Mouse (Mus musculus): ENCODE data around the gene Krt13.

The Krt13 gene

DNA sequence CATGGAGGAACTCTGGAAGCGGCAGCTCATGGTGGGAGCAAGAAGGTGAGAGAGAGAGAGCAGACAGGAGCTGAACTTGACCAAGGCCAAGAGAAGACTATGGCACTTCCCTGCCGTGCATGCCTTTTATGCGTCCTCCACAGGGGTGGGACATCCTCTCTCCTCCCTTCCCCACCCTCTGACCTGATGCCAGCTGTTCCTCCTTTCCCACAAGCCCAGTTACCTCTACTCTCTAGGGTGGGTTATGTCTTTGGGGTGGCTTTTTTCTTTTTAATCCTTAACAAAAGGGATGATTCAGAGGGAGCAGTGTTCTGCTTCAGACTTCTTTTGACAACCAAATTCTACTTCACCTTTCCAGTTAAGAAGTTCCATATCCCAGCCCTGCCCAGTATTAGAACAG, at the start of gene Krt13:
Krt13 (minus strand) TSS at position 101 of the 400 bp plus-strand sequence.
- no peak for DNase-seq (ENCODE audit: low read depth)

DNA sequence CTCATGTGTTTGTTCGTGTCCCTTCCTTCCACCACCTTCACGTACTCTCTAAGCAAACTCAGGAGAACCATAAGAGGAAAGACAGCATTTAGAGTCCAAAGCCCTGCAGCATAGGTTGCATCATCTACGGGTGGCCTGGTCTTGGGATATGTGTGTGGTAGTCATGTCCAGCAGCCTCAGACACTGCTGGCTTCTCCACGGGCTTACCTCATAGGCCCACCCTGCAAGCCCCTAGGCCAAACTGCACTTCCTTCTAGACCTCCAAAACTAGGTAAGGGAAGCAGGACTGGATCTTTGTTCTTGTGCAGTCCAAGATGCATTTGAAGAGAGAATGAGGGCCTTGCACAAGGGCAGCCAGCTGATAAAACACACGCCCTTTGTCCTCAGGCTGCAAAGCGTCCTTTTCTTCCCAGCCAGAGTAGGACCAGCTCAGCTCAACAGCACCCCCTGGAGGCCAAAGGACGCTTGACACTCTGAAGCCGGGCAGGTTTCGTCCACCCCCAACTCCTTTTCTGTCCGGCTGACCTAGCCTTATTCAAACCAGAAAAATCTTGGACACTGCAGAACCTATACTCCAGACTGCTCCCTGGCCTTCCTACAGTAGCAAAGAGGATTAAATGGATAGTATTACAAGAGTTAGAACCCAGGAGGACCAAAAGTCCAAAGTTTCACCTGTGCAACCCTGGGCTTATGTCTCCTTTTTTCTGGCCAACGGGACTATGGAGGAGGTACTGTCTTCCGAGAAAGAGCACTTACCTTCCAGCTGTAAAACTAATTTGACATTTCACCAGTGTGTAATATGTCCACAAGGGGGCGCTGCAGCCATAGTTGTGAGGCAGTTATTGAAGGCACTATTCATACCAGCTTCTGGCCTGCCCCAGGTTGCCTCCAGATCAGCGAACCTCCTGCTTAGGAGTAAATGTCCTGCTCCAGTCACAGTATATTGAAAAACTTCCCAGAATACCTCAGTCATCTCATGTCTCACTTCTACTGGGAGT, 47.7 kb upstream of the Krt13 start:
- DNase-seq (ENCODE audit: low read depth), result peak; percentile 47

DNA sequence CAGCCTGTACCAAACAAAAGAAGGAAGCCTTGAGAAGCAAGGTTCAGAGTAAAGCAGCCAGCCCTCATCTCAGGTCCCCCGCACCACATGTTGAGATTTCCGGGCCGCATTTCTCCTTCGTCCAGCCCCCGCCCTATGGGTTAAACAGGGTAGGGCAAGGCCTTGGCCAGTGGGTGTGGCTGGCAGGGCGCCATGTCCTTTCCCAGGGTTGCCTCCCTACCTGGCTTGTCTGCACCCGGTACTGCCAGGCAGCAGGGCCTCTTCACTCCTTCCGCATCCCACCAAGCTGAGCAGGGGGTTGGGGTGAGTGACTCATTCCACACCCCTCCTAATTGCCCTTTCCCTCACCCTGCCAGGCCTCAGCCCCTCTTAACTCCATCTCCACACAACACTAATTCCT, 46.7 kb upstream of the Krt13 start:
- DNase-seq (ENCODE audit: low read depth), result no peak

DNA sequence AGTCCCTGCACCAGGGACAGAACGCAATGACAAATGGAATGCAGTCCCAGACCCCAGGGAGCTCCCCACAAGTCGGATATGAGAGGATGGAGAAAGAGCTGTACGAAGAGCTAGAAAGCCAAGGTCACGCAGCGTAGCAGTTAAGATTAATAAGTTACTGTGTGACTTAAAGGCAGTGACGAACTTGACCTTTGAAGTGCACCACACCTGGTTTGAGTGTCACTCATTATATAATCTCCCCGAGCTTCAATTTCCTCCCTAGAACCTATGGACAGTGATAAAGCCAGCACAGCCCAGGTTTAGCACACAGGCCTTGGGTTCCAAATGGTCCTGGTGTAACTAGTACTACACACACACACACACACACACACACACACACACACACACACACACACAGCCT, 43.0 kb upstream of the Krt13 start:
- DNase-seq (ENCODE audit: low read depth), result no peak

DNA sequence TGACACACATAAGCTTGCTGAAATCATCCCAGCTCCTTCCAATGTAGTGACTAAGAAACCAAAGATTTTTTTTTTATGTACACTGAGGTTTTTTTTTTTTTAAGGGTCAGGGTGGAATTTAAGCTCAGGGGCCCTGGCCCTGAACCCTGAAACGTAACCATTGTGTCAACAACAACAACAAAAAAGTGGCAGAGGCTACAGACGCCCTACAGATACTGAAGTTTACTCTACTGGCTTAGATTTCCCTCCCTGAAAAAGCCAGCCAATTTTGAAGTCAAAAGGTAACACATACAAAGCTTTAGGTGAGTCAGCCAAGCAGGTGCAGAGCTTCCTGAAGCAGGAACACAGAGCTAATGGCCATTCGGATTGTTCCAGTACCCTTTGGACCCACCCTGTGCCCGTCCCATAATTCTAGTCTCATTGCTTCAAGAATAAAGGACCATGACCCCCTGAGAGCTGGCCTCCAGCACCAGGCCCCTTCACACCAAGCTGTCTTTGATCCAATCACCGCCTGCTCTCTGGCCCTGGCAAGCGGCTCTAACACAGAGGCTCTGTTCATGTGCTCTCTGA, 36.6 kb upstream of the Krt13 start:
- no peak for DNase-seq (ENCODE audit: low read depth)

DNA sequence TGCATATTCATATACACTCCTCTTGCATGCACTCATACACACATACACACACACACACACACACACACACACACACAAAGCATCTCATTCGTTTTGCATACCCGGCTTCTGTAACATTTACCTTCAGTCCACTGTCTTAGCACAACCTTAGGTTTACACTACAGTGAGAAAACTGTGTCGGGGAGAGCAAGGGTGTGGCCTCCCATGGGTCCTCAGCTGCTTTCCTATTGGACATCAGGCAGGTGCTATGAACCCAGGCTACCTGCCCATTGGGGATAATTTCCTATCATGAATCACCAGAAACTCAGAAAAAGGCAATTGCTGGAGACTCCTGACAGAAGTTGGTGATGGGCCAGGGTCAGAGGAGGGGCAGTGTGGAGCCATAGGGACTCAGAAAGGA, 36.0 kb upstream of the Krt13 start:
- no peak for DNase-seq (ENCODE audit: low read depth)

DNA sequence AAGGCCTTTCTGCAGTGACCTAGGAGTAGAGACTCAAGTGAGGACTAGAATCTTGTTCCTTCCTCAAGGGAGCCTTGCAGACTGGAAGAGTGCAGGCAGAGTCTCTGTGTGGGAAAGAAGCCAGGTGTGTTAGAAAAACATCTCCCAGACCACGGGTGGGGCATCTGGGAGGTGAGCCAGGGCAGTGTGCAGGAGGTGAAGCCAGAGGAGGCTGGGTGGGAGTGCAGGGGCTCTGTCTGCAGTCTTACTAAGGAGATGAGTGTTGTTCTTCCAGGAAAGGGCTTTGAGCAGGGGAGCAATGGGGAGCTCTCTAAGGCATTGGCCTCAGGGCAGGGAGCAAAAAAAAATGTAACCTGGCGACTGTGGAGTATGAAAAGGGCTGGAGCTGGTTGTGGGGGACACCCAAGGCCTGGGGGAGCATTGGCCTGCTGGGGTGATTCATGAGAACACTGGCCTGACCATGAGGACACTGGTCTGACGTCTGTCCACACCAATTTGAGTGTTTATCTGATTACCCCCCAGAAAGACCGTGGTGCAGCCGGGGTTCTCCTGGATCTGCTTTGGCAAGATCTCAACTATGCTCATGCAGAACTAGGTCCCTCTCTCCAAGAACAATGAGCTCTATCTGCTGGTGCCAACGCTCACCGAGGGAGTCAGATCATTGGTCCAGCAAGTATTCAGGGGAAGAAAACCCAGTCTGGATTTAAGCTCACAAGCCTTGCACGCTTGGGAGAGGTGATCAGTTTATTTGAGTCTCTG, 34.3 kb upstream of the Krt13 start:
- no peak for DNase-seq (ENCODE audit: low read depth)

DNA sequence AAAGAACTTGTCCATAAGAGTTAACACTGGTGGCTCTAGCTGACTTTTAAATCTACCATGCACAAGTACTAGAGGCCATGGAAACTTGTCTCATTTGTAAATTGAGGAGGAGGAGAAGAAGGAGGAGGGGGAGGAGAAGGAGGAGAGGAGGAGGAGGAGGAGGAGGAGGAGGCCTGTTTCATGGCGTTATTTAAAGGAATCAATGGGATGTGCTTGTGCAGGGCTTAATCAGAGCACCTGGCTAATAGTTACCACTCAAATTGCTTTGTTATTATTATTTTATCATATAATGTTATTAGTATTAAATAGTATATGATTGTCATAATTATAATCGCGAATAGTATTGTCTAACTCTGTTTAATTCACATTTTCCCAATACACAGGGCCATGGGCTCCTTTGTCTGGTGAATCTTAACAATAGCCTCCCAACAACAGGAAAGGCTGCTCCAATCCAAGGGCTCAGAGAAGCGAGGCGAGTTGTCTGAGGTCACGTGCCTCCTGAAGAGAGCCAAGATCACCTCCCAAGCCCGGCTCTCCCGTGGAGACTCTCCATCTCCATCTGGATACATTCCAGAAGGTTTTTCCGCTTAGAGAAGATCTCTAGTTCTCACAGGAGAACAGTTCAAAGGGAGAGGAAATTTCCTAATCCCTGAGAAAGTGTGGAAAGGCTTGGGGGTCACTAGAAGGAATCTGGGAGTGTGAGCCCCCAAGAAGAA, 27.4 kb upstream of the Krt13 start, which contains the start of gene Krt19:
Krt19 (minus strand) TSS at position 51 of the 716 bp plus-strand sequence.
- no peak for DNase-seq (ENCODE audit: low read depth)

DNA sequence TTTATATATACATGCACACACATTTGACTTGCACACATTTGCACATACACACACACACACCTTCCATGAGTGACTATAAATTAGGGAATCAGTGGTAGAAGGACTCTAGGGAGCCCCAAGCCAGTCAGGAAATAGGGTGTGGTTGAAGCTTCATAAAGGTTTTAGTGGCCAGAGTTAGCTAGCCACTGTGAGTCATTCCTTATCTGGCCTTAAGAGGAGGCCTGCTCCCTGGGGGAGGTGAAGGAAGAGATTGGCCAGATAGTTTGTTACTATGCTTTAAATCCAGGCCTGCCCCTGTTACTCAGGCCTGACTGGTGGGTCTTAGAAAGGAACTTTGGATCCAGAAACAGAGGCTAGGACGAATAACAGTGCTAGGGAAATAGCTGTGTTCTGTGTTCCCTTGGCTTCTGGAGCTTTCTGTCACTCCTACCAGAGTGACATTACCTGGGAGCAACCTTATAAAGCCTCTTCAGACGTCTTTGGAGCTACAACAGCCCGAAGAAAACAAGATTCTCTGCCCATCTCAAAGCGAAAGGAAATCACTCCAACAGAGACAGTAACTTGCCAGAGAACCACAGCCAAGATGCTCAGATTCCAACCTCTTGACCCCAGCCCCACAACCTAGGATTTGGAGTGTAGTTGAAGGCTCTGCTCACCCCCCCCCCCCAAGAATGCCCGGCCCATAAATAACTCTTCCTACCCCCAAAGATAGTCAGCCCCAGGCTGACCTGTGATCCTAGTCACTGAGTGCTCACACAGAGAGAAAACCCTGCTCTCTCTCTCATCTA, 26.4 kb upstream of the Krt13 start:
- no peak for DNase-seq (ENCODE audit: low read depth)

DNA sequence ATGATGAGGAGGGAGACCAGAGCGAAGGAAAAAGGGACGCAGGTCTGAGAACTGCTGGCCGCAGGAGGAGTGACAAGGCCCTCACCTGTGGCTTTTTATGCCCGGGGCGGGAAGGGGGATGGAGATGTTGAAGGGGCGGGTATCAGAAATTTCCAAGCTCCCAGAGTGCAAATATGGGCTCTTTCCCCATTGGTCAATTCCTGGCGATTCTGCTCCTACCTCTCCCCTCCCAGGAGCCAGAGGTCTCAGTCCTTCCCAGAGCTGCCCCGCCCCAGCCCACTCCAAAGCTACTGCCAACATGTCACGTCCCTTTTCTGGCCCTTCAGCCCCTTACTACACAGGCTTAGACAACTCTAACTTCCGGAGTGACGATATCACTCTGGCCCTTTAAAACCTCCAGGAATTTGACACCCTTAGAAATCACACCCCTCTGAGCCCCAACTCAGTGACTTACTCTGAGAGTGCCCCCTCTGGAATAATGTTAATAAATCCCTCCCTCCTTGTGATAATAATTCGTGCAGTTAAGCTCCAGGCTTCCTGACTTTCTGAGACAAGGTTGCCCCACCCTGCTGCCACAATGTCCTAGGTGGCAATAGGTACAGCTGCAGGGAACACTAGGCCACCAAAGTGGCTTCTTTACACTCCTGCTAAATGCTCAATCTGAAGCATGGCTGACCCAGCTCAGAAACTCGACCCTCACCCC, 24.6 kb upstream of the Krt13 start:
- DNase-seq (ENCODE audit: low read depth), result no peak

DNA sequence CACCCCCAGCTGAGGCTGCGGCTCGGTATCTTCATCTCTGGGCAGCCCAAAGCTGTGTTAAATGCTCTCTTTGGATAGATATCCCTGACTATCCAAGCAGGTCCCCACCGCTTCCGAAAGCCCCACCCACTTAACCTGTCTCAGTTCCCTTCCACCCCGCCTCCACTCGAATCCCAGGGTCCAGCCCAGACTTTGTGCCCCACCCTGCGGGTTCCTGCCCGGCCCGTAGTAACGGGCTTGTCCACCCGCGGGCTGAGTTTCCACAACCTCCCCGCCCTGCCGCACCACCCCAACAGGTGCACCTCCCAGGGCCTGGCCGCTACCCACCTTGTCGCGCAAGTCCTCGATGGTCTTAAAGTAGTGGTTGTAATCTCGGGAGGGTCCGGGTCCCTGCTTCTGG, 23.7 kb upstream of the Krt13 start:
- DNase-seq (ENCODE audit: low read depth), result no peak

DNA sequence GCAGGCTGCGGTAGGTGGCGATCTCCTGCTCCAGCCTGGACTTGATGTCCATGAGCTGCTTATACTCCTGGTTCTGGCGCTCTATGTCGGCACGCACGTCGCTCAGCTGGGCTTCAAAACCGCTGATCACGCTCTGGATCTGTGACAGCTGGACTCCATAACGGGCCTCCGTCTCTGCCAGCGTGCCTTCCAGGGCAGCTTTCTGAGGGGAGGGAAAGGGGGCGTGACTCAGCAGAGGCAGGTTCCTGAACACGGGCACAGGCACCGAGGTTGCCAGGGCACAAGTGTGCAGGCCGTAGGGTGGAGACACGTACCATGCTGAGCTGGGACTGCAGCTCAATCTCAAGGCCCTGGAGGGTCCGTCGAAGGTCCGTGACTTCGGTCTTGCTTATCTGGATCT, 19.6 kb upstream of the Krt13 start:
- no peak for DNase-seq (ENCODE audit: low read depth)

DNA sequence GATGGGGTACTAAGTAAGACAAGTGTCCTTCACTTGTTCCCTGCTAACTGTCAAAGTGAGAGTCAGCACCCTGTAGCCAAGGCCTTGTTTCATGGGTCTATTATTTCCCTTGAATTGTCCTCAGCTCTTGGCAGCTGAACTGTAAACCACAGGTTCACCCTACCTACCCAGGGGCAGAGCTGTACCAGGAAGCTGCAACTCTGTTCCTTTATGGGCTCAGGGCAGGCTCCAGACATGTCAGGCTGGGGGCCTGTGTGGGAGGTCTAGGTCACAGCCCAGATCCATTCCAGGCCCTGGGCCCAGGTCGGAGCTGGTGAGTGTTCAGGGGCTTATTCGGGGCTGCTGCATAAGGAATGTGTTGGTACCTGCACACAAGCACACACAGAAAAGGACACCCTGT, 18.0 kb upstream of the Krt13 start:
- DNase-seq (ENCODE audit: low read depth), result no peak

DNA sequence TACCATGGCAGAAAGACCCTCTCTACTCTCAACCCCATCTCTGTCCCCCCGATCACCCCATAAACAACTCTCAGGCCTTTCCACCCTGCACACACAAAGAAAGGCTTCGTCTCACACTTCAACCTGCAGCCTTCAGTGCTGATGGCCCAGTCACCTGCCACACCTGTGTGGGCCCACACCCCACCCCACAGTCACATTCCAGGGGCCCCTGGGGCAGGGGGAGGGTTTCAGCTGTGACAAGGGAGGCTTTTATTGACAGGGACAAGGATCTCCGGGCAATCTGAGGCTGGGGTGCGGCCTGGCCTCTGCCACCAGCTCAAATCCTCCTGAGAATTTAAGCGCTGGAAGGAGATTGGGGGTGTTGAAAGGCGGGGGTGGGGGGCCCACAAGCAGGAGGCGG, 17.4 kb upstream of the Krt13 start:
- no peak for DNase-seq (ENCODE audit: low read depth)

DNA sequence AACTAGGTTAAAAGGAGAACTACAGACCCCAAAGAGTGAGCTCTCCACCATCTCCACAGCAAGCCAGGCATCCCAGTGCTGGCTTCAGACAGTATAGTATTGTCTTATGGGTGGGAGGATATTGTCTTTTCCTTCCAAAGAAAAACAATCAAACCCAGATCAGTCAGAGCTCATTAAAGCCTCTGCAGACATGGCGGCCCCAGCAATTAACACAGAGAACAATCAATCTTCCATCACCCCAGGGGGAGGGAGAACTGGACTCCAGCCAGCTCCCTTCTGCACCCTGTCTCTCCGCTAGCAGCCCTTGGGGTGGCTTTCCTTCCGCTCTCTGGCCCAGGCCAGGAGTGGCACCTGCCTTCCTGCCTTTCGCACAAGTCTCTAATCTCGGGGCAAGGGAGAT, 16.3 kb upstream of the Krt13 start:
- no peak for DNase-seq (ENCODE audit: low read depth)

DNA sequence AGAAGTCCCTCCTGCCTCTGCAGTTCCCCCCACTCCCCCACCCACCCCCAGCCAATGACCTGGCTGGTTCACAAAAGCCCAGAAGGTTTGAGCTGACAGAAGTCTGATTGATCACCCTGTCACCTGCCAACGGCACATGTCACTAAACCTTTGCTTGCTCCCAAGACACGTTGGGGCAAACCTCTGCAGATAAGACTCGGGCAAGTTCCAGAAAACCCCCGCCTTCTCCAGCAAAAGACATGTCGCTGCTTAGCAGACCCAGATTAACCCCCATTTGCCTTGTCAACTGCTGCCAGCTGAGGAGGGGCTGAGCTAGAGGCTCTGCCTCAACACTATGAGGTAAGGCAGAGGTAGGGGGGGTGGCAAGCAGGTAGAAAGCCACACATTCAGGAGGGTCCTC, 15.2 kb upstream of the Krt13 start:
- no peak for DNase-seq (ENCODE audit: low read depth)

DNA sequence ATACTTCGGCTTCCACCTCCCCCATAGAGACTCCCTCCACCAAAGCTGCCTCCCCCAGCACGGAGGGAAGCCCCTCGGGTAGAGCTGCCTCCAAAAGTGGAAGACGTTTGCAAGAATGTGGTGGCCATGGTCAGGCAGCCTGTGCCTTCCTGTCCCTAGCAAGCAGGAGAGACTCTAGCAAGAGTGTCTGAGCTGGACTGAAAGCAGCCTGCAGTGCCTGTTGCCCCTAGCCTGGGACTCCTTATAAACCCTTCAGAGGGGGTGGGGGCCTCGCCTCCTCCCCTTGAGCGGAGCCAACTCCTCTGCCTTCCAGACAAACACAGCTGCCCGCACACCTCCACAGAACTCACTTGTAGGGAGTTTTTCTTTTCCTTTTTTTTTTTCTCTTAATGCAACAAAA, 14.4 kb upstream of the Krt13 start, which contains the start of gene Krt15:
Krt15 (minus strand) TSS at position 198 of the 400 bp plus-strand sequence.
- no peak for DNase-seq (ENCODE audit: low read depth)

DNA sequence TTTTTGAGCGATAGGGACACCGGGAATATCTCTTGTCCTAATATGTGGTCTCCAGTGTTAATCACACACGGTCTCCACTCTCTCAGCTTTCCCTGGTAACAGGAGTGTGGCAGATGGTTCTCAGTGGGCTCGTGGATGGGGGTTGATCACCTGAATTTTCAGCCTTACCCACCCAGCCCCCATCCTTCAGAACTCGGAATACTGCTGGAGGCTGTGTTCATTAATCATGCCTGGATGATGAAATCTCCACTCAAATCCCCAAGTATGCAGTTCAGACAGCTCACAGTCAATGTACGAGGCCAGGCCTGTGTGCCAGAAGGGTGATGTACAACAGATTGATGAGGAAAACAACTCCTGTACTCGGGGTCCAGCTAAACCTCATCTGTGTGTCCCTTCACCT, 3.5 kb upstream of the Krt13 start:
- no peak for DNase-seq (ENCODE audit: low read depth)

DNA sequence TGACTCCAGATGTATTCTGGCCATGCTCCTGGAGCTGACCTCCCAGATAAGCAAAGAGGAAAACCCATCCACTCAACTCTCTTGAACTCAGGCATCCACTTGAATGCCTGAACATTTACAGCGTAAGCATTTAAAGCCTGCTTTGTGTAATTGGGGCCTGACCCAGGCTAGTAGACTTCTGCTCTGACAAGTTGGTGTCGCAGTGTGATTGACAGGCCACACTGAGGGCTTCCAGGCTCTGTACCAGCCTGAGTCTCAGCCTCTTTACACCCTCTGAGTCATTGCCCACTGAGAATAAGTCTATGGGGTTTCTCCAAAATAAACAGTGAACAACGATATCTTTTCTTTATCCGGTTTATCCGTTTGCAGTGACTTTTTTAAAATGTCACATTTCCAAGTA, 1.0 kb downstream of the Krt13 start:
- no peak for DNase-seq (ENCODE audit: low read depth)

DNA sequence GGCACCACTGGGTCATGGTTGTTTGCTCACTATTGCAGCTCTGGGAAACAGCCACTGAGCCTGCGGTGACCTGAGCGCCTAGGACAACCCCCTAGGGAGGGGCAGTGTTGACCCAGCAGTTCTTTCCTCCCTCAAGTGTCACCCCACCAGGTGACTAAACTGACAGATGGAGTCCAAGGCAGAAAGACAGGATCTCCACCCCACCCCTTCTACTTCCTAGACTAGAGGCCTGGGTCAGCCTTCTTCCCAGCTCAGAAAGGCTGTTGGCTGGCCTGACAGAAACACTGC, 7.7 kb downstream of the Krt13 start:
- no peak for DNase-seq (ENCODE audit: low read depth)
